Mouse (Mus musculus) heart, embryonic 16.5 days (tissue): Measurements from ENCODE around the gene Acot6. TPM values are rescaled to one million over a fixed set of nuclear protein-coding genes. Genes with fewer than 3 reads are reported as not detected.
"Not testable (repeated sequence)": the region's sequence is repeated elsewhere in the genome, so short reads cannot be mapped to it uniquely, and the experiment has no call there.

ENCODE experiments used
- ATAC-seq: fragments of 200-750 bp; cut with Nextera tagmentation; replicated peaks from 2 replicates; pipeline ENCODE4 v1.8.0; 2017; ENCODE audit warnings: moderate number of reproducible peaks; ENCODE audit not compliant: insufficient read depth, low FRiP score; ENCODE audit errors: extremely low read depth
- H3K27ac ChIP-seq: fragments of 300-500 bp; sonication (generic); 2 replicates; pipeline ENCODE4 v1.5.1; 2014; ENCODE audit warnings: mild to moderate bottlenecking, low read length, control low read depth, moderate library complexity
- H3K27me3 ChIP-seq: fragments of 300-500 bp; sonication (generic); 2 replicates; pipeline ENCODE4 v1.6.1; 2014; ENCODE audit warnings: low read length, mixed read lengths; ENCODE audit not compliant: control insufficient read depth, insufficient read depth
- H3K36me3 ChIP-seq: fragments of 300-500 bp; sonication (generic); 2 replicates; pipeline ENCODE4 v1.6.1; 2014; ENCODE audit not compliant: control insufficient read depth, insufficient read depth
- H3K4me1 ChIP-seq: fragments of 300-500 bp; sonication (generic); 2 replicates; pipeline ENCODE4 v1.6.1; 2014; ENCODE audit warnings: low read length, mixed read lengths; ENCODE audit not compliant: control insufficient read depth, insufficient read depth
- H3K4me2 ChIP-seq: fragments of 300-500 bp; sonication (generic); 2 replicates; pipeline ENCODE4 v1.6.1; 2014; ENCODE audit warnings: low read depth, mild to moderate bottlenecking, control low read depth, low read length
- H3K4me3 ChIP-seq: fragments of 300-500 bp; sonication (generic); 2 replicates; pipeline ENCODE4 v1.5.1; 2014; ENCODE audit warnings: mild to moderate bottlenecking, control low read depth, low read length
- H3K9ac ChIP-seq: fragments of 300-500 bp; sonication (generic); 2 replicates; pipeline ENCODE4 v1.6.1; 2014; ENCODE audit warnings: low read length, control low read depth
- H3K9me3 ChIP-seq: fragments of 300-500 bp; sonication (generic); replicated peaks from 2 replicates; pipeline ENCODE4 v1.6.1; 2016; ENCODE audit warnings: low read length; ENCODE audit not compliant: control insufficient read depth
- WGBS: fragments of 180-500 bp; shearing (Covaris S2); extraction: QIAGEN DNeasy Blood & Tissue Kit; methylation state at CpG from one replicate; pipeline ENCODE4 v1.1.7; 2014; 5-methylcytosine and 5-hydroxymethylcytosine counted together
- polyA plus RNA-seq: library from polyadenylated mRNA; unstranded; fragments of >200 nt; fragmentation: Nextera tagmentation; extraction: Ambion mirVana; gene quantifications from 2 replicates; pipeline ENCODE4 v1.2.1, GENCODE M21; 2015

Acot6 gene
- polyA plus RNA-seq = 0.85 and 1.3 TPM in 2 replicates

DNA sequence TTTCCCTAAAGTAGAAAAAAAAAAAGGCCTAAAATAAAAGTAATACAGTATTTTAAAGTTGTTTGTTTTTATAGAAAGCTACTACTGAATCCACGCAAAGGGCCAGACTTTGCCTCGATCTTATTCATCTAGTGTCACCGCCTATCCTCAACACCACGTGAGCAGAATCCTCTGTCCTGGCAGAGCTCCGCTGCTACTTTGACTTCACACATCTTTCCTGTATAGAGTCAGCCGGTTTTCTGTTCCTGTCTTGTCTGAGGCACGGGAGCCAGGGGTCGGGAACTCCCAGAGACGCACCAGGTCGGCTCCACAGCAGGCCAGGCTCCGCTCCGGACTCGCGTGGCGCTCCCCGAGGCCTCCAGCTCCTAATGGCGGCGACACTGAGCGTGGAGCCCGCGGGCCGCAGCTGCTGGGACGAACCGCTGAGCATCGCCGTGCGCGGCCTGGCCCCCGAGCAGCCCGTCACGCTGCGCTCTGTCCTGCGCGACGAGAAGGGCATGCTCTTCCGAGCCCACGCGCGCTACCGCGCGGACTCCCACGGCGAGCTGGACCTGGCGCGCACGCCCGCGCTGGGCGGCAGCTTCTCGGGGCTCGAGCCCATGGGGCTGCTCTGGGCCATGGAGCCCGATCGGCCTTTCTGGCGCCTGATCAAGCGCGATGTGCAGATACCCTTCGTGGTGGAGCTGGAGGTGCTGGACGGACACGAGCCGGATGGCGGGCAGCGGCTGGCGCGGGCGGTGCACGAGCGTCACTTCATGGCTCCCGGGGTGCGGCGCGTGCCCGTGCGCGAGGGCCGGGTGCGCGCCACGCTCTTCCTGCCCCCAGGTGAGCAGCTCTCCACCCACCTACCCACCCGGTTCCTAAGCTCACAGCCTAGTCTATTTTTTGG is at the start of gene Acot6:
Gene Acot6, plus strand, starts transcription at position 51 of the 889 bp plus-strand sequence.
- not testable (repeated sequence) for H3K9me3 ChIP-seq, H3K4me1 ChIP-seq, H3K27ac ChIP-seq, H3K27me3 ChIP-seq, H3K36me3 ChIP-seq
- Histone ChIP-seq H3K4me2 (peak within 1 kb of the TSS; percentile 78), H3K9ac (peak within 1 kb of the TSS; percentile 66), H3K4me3 (peak within 1 kb of the TSS; percentile 57)
- peak; percentile 76 for ATAC-seq
- WGBS = under 1% methylated on average over 69 of the region's 80 CpGs

GRCm38 (mm10) chr12:84050744-84051143 is 49.7 kb upstream of the Acot6 start:
- not testable (repeated sequence) for ATAC-seq, H3K27ac ChIP-seq, H3K4me3 ChIP-seq, H3K9ac ChIP-seq, H3K4me2 ChIP-seq, H3K36me3 ChIP-seq, H3K27me3 ChIP-seq, H3K9me3 ChIP-seq, H3K4me1 ChIP-seq
- WGBS = 78% methylated on average over 5 of the region's 5 CpGs

DNA sequence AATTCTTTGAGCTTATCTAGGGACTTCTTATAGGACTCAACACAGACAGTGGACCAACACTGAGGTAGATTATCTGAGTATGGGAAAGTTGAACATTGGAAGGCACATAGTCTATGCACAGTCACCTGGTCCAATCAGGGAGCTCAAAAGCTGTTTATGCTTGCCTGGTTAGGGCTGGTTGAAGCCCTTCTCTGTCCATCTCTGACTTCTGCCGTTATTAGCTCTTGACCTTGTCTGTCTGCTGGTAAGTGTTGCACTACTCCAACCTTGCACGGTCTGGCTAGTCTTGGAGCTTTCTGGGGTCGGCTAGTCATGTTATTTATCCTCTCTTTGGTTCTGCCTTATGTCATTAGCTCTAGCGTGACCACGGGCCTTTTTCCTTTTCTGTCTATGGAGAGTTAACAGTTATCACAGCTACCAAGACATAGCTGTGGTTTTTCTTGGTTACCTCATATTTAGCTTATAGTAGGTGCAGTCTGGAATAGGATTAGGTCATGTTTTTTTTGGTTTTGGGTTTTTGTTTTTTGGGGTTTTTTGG is 48.4 kb upstream of the Acot6 start, which contains the start of gene Acot3:
Gene Acot3, plus strand, starts transcription at position 208 of the 538 bp plus-strand sequence.
- Histone ChIP-seq H3K36me3 (no peaks in the 10 kb centered on the region), H3K9me3 (peaks cover 6% of the 10 kb centered on the region), H3K27ac (no peak within 1 kb of the TSS), H3K9ac (no peak within 1 kb of the TSS), H3K4me2 (peak within 1 kb of the TSS; percentile 84; the same call in 1 of the 2 replicates), H3K4me1 (0 out of 2 replicates have a peak, but pooled peaks cover 3% of the 10 kb centered on the region), H3K27me3 (no peaks in the 10 kb centered on the region; the same call in 1 of the 2 replicates), H3K4me3 (no peak within 1 kb of the TSS)
- no peak for ATAC-seq
- WGBS = 65% methylated on average over 5 of the region's 5 CpGs

DNA sequence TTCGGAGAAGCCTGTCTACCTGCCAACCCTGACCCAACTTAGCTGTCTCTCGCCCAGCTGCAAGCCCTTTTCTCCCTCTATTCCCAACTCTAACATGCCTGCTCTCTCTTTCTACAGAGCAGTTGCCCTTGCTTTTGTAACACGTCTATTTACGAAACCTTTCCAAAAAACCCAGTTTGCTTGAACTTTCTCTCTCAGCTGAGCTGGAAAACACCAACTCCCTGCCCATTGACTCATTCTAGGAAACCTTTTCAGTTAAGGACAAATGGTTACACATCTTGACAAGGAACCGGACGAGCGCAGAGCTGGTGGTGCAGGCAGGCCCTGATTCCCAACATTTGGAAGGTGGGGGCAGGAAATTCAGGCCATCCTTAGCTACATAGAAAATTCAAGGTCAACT is 47.8 kb upstream of the Acot6 start:
- no peak overlapping the region for H3K27ac ChIP-seq
- no peak overlapping the region for H3K4me3 ChIP-seq
- 0 out of 2 replicates have a peak, but pooled peaks cover 3% of the 10 kb centered on the region for H3K4me1 ChIP-seq
- H3K9ac ChIP-seq = no peak overlapping the region
- H3K9me3 ChIP-seq = peaks cover 6% of the 10 kb centered on the region
- H3K36me3 ChIP-seq = no peaks in the 10 kb centered on the region
- 86% methylated on average over 7 of the region's 7 CpGs for WGBS
- ATAC-seq = no peak
- no peak overlapping the region for H3K4me2 ChIP-seq
- no peaks in the 10 kb centered on the region; the same call in 1 of the 2 replicates for H3K27me3 ChIP-seq

- Histone ChIP-seq H3K27me3 (no peaks in the 10 kb centered on the region; the same call in 1 of the 2 replicates), H3K9me3 (peaks cover 4% of the 10 kb centered on the region), H3K36me3 (no peaks in the 10 kb centered on the region), H3K4me1 (0 out of 2 replicates have a peak, but pooled peaks cover 3% of the 10 kb centered on the region), H3K4me3 (peak overlapping the region; percentile 54), H3K4me2 (peak overlapping the region; percentile 84), H3K27ac (no peak overlapping the region), H3K9ac (peak overlapping the region; percentile 69)
- ATAC-seq = no peak
- 8% methylated on average over 16 of the region's 16 CpGs for WGBS
Observed at GRCm38 (mm10) chr12:84053173-84053572, 47.3 kb upstream of the Acot6 start.

DNA sequence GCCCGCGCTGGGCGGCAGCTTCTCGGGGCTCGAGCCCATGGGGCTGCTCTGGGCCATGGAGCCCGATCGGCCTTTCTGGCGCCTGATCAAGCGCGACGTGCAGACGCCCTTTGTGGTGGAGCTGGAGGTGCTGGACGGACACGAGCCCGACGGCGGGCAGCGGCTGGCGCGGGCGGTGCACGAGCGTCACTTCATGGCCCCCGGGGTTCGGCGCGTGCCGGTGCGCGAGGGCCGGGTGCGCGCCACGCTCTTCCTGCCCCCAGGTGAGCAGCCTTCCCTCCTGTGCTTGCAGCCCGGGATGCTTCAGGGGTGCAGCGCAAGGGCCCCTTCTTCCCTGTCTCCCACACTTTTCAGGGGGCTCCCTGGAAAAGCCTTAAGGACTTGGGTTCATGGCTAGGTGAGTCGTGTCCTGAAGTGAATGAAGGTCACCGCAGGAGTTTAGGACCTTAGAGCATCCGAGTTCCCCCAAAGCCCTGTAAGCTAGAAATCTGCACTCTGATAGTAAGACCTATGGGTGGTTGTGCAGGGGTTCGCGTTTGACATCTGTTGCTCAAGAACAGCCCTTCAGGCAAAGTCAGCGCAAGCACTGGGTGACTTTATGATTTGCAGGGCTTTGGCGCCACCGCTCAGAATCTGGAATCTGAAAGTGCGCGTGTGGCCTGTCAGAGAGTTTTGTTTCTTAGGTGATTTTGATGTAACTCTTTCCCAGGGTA is 46.6 kb upstream of the Acot6 start:
- Histone ChIP-seq H3K4me3 (peak overlapping the region; percentile 54), H3K9ac (peak overlapping the region; percentile 69), H3K9me3 (no peaks in the 10 kb centered on the region), H3K27ac (no peak overlapping the region), H3K4me2 (peak overlapping the region; percentile 84), H3K36me3 (no peaks in the 10 kb centered on the region), H3K4me1 (0 out of 2 replicates have a peak, but pooled peaks cover 3% of the 10 kb centered on the region), H3K27me3 (no peaks in the 10 kb centered on the region; the same call in 1 of the 2 replicates)
- 0 out of 2 replicates have a peak, but pooled peaks have one; percentile 32 for ATAC-seq
- WGBS = 2% methylated on average over 34 of the region's 46 CpGs

- no peak for ATAC-seq
- WGBS = 29% methylated on average over 2 of the region's 2 CpGs
- H3K4me3 ChIP-seq = no peak overlapping the region
Observed at GRCm38 (mm10) chr12:84060946-84061345, 39.5 kb upstream of the Acot6 start.

DNA sequence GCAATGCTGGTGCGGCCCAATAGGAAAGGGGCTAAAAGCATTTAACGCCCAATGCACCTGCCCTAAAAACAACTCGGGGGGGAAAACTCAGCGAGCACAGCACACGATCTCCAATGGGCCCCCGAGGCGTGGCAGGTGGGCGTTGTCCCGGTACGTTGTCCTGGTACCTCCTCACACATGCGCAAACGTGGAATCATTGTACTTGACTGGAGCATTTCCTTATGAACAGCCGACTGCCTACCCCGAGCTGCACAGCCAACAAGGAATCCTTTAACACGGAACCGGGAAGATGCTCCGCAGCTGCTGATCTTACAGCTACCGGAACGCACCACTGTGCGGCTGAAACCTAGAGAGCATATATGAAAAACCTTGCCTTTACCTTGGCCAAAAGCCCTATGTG is 38.1 kb upstream of the Acot6 start:
- Histone ChIP-seq H3K9ac (no peak overlapping the region), H3K4me3 (no peak overlapping the region), H3K27me3 (no peaks in the 10 kb centered on the region), H3K4me2 (no peak overlapping the region), H3K4me1 (no peaks in the 10 kb centered on the region), H3K36me3 (no peaks in the 10 kb centered on the region), H3K27ac (no peak overlapping the region), H3K9me3 (peaks cover 3% of the 10 kb centered on the region; the same call in 1 of the 2 replicates)
- ATAC-seq = no peak
- 88% methylated on average over 20 of the region's 20 CpGs for WGBS

More at GRCm38 (mm10) chr12:84060946-84061345, 39.5 kb upstream of the Acot6 start:
- Histone ChIP-seq H3K9me3 (peaks cover 3% of the 10 kb centered on the region; the same call in 1 of the 2 replicates), H3K4me1 (no peaks in the 10 kb centered on the region), H3K36me3 (no peaks in the 10 kb centered on the region), H3K27ac (no peak overlapping the region), H3K9ac (no peak overlapping the region), H3K27me3 (no peaks in the 10 kb centered on the region), H3K4me2 (no peak overlapping the region)
